Mouse (Mus musculus) hematopoietic stem cell, adult 5-6 weeks (primary cell): ENCODE measurements around the gene Pdzk1ip1. TPM values are rescaled to one million over a fixed set of nuclear protein-coding genes. Genes with fewer than 3 reads are reported as not detected.

Experiments
- ATAC-seq, 2 experiments: fragments of 125-278 bp in 1 of 2; replicated peaks in 1 of 2; 2 replicates each; pipeline ENCODE4 v1.8.0; 2016 to 2017; ENCODE audit warnings: inconsistent platforms in 2 of 2, mild to moderate bottlenecking in 2 of 2, moderate number of reproducible peaks in 2 of 2, low read depth in 1 of 2, moderate TSS enrichment in 1 of 2; ENCODE audit not compliant: low FRiP score in 2 of 2, poor library complexity in 2 of 2, severe bottlenecking in 2 of 2, insufficient read depth in 1 of 2, low TSS enrichment in 1 of 2
- total RNA-seq: library from RNA; stranded (forward); fragments of 172-1452, 232-1000 nt; gene quantifications from 2 replicates; pipeline ENCODE4 v1.2.3, GENCODE M21; 2017

Gene Pdzk1ip1
- total RNA-seq, 1 experiment from 2014 or later = 26.4 TPM

- peak; percentile 33 to 37 for ATAC-seq
Observed at GRCm38 (mm10) chr4:115062875-115063517, 25.5 kb upstream of the Pdzk1ip1 start.

DNA sequence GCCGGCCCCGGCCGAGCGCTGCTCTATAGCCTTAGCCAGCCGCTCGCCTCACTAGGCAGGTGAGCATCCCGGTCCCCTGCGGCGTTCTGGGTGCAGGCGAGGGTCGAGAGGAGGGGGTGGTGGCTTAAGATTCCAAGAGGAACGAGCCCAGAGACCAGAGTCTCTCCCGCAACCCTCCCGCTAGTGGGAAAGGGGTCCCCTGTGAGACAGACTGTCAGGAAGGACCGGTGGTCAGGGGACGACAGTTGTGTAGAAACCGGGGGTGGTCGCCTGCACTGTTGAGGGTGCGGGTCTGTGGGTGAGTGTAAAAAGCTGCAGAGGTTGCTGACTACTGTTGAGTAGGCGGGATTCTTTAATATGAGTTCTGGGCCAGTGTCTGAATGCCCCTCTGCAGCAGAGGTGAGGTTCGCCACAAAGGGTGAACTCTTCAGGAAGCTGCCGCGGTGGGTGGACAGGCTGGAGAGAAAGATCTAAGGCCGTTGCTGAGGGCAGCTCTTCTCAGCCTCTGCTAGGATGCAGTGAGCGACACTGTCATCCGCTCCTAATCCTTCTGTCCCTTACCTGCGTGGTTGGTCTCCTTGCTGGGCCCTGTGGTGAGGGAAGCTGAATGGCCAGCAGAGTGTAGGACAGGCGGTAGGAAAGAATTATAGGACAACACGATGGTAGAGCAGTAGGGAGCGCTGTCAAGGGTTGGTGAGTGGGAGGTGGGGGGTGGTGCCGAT, 24.8 kb upstream of the Pdzk1ip1 start:
- ATAC-seq = peak; percentile 8 to 24; a peak in 2 of 4 replicates

DNA sequence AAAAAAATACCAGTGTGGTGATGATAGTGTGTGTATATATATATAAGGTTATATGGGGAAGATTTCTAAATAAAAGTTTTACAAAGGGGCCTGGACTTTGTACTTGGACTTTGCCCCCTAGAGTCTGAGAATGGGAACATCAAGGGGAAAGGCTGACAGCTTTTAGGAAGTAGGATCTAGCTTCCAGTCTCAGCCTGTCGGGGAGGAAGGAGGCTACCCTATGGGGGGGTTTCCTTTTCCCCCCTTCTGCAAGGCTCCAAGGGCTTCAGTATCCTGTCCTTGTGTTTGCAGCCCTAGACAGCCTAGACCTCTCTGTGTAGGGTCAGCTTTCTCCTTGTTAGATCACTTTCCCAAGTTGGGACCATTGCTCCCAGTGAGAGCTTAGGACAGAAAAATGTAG, 16.8 kb upstream of the Pdzk1ip1 start:
- peak; percentile 14 to 21; a peak in 1 of 4 replicates for ATAC-seq

GRCm38 (mm10) chr4:115074789-115075188, 13.7 kb upstream of the Pdzk1ip1 start:
- ATAC-seq = no peak

DNA sequence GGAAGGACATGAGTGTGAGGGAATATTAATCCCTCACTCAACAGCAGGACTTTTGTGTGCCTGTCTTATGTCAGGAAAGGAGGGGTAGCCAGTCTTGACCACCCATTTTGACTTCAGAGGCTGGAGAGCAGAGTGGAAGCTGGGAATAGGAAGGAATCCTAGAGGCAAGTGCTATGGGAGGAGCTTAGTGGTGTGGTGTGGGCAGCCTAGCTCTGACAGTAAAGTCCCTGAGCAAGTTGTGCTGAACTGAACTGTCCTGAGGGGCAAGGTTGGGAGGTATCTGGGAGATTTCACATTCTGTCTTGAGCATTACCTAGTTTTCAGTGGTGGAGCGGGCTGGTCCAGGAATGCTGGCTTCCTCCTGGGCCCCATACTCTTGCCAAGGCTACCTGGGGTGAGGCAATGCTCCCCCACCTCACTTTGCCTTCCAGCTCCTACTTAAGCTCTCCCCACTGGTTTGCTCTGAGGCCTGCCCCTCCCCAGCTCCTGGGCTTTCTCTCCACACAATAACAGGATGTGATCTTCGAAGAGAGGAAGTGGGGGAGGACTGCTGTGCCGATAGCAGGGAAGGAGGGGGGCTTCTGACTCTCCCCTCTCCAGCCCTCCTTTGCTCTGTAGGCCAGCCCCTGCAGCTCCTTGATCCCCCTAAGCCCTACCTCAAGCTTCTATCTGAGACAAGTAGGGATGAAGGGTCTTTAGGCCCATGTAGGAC, 13.1 kb upstream of the Pdzk1ip1 start:
- peak; percentile 83 to 85 for ATAC-seq

DNA sequence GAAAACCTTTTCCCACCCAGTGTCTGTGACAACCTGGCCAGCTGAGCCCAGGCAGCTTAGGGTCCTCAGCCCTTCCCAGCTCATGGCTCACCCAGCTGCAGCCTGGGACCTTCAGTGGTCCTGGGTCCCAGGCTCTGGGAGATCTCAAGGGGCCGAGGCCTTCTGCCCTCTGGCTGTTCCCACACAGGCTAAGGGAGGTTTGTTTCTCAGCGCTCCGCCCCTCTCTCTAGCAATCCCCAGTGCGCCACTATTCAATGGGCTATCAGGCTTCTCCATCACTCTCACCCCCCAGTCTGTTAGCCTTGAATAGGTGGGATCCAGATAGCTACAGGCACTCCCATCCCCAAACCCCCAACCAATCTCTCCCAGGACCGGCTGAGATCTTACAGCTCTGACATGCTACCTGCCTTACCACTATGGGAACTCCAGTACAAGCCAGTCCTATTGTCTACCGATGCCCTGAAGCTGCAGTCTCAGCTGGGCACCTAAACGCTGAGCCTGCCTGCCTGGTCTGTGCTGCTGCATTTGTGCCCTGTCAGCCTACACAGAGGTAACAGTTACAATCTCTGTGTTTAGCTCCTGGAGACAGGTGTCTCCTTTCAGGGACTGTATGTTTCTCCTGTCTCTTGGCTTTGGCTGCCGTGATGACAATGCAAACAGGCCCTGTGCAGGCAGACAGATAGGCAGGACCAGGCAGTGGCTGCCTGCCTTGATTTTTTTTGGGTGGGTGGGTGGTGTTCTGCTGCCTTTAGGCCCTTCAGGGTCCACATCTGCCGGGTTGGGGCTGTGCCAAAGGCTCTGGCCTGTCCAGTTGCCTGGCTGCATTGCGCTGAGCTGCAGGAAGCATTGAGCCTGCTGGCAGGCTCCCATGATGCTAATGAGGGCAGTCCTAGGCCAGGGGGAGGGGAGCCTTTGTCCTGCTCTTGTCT, 9.4 kb upstream of the Pdzk1ip1 start:
- no peak for ATAC-seq

DNA sequence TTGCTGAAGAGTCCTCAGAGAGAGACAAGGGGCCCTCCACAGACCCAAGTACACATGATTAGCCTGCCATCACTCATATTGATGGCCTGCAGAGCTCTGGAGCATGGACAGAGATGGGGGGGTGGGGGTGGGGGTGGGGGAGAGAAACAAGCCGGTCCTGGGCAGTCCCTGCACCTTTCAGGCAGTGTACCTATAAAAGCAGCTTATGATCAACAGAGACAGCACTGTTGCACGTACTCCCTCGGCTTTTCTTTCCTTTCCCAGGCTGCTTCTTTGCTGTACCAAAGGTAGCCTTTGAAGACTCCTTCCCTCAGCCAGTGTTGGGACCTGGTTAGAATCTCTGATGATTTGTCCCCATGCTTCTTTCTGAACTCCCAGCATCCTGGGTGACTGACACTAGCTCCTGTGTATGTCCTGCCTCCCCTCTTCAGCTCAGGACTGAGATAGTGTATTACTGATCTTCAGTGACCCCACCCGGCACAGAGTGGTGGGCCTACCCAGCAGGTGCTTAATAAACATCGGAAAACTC, 8.6 kb upstream of the Pdzk1ip1 start:
- no peak for ATAC-seq

- no peak for ATAC-seq
Observed at GRCm38 (mm10) chr4:115083031-115083430, 5.5 kb upstream of the Pdzk1ip1 start.

GRCm38 (mm10) chr4:115085522-115086095, 2.9 kb upstream of the Pdzk1ip1 start:
- peak; percentile 68 to 77 for ATAC-seq

DNA sequence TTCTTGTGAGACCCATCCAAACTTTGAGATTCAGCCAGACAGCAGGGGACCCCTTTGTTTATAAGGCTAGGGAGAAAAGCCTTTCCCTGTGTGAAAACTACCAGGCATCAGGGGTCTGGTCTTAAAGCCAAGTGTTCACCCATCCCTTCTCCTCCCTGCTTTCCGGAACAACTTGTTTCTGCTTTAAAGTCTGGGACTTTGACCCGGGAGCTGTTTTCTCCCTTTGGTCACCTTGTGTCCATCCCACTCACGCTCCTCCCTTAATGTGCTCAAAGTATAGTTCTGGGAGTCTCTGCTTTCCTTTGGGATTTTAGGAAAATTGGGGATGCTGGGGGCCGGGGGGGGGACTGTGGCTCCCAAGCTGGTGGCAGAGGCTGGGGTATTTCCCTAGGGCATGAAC, 2.3 kb upstream of the Pdzk1ip1 start:
- no peak for ATAC-seq

DNA sequence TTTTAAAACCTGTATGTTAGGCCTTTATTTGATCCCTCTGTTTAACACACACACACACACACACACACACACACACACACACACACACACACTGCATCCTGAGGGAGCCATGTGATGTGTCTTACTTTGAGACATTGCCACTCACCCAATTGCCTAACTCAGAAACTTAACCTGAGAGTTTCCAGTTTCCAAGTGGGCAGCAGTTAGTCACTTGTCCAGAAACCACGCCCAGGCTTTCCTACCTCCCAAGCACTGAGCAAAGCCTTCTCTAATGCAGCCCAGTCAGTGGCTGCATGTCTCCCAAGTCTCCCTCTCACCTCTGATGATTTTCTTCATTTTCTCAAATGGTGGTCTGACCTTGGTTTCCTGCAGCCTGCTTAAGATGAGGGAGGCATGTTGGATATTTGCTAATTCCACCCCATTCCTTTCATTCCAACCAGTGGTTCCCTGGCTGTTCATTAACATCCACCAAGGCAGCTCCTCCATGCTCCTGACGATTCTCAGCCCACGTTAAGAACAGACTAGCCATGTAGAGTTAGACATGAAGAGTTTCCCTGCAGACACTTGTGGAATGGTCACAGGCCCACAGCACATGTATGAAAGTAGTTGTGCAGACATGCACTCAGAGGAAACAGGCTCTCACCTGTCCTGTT, 1.6 kb upstream of the Pdzk1ip1 start:
- ATAC-seq = no peak

DNA sequence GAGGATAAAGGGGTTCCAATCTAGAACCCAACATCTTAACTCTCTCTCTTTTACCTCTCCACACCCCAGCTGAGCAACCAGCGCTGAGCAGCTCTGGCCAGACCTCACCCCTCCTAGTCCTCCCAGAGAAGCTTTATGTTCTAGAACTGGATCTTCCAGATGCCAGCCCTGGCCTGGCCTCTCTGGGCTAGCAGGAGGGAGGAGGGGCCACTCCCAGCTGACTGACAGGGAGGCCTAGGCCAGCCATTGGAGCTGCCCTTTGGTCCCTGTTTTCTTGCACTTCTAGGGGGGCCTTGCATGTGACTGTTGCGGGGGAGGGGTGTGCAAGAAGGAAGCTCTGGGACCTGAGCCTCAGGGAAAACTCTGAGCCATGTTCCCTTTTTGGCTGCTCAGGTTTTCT, 2.1 kb downstream of the Pdzk1ip1 start:
- ATAC-seq = no peak

GRCm38 (mm10) chr4:115091806-115092205, 3.3 kb downstream of the Pdzk1ip1 start:
- no peak for ATAC-seq

- no peak for ATAC-seq
Observed at GRCm38 (mm10) chr4:115093331-115093864, 4.9 kb downstream of the Pdzk1ip1 start.

DNA sequence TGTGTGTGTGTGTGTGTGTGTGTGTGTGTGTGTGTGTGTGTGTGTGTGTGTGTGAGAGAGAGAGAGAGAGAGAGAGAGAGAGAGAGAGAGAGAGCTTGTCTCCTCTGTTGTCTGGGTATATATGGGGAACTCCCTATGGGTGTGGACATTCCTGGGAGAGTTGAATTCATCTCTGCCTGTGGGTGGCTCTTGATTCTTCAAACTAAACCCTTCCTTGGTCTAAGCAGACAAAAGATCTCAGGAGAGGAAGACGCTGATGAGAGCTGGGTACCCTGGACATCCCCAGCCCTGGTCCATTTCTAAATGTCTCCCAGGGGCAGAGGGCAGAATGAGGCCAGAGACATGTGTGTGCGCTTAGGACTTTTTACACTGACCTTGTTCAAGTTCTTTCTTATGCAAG, 5.5 kb downstream of the Pdzk1ip1 start:
- no peak for ATAC-seq
